Mouse (Mus musculus) large intestine, adult 2 months (tissue): Measurements from ENCODE around the gene St14. TPM values are rescaled to one million over a fixed set of nuclear protein-coding genes. Genes with fewer than 3 reads are reported as not detected.
A peak's percentile ranks its signal among the peaks of the same experiment; 100 is the strongest.

Experiments
- DNase-seq: peaks from one replicate; pipeline ENCODE4 v3.0.0-alpha.2; 2012; ENCODE audit warnings: low read depth, low spot score
- WGBS: fragments of 180-500 bp; shearing (Covaris S2); methylation state at CpG from one replicate; pipeline ENCODE4 v1.1.7; 2018; 5-methylcytosine and 5-hydroxymethylcytosine counted together
- polyA plus RNA-seq: library from polyadenylated mRNA; depleted of rRNA; stranded (reverse); fragments of >200 nt; gene quantifications from 2 replicates; pipeline ENCODE4 v1.2.3, GENCODE M21; 2012

St14 gene
- polyA plus RNA-seq, 1 experiment, result 163 TPM

- 58% methylated on average over 12 of the region's 12 CpGs for WGBS
- no peak for DNase-seq
Measured at GRCm38 (mm10) chr9:31127876-31128465, 3.7 kb downstream of the St14 start.

- 78% methylated on average over 7 of the region's 7 CpGs for WGBS
- DNase-seq, result no peak
Measured at GRCm38 (mm10) chr9:31126079-31126478, 5.6 kb downstream of the St14 start.

GRCm38 (mm10) chr9:31122464-31123030 is 9.1 kb downstream of the St14 start:
- 56% methylated on average over 13 of the region's 13 CpGs for WGBS
- DNase-seq, result no peak

GRCm38 (mm10) chr9:31120533-31120915 is 11.1 kb downstream of the St14 start:
- 22% methylated on average over 4 of the region's 4 CpGs for WGBS

GRCm38 (mm10) chr9:31119882-31120532 is 11.6 kb downstream of the St14 start:
- 40% methylated on average over 11 of the region's 11 CpGs for WGBS
- DNase-seq, result no peak

More at GRCm38 (mm10) chr9:31120533-31120915, 11.1 kb downstream of the St14 start:
- no peak for DNase-seq

- no peak for DNase-seq
- WGBS, result 43% methylated on average over 5 of the region's 5 CpGs
Measured at GRCm38 (mm10) chr9:31119405-31119804, 12.2 kb downstream of the St14 start.

GRCm38 (mm10) chr9:31118520-31119298 is 12.9 kb downstream of the St14 start:
- no peak for DNase-seq

GRCm38 (mm10) chr9:31117488-31117887 is 14.2 kb downstream of the St14 start:
- 35% methylated on average over 6 of the region's 6 CpGs for WGBS
- no peak for DNase-seq

More at GRCm38 (mm10) chr9:31118520-31119298, 12.9 kb downstream of the St14 start:
- WGBS, result 41% methylated on average over 11 of the region's 11 CpGs

GRCm38 (mm10) chr9:31117088-31117487 is 14.6 kb downstream of the St14 start:
- DNase-seq, result peak; percentile 71
- WGBS, result 34% methylated on average over 11 of the region's 11 CpGs

GRCm38 (mm10) chr9:31115586-31115985 is 16.1 kb downstream of the St14 start:
- DNase-seq, result no peak

- 79% methylated on average over 8 of the region's 8 CpGs for WGBS
- DNase-seq, result no peak
Measured at GRCm38 (mm10) chr9:31108464-31108863, 23.2 kb downstream of the St14 start.

GRCm38 (mm10) chr9:31098118-31098517 is 33.5 kb downstream of the St14 start:
- DNase-seq, result no peak
- WGBS, result 73% methylated on average over 6 of the region's 6 CpGs

- 77% methylated on average over 20 of the region's 20 CpGs for WGBS
- no peak for DNase-seq
Measured at GRCm38 (mm10) chr9:31097088-31098082, 34.3 kb downstream of the St14 start.

GRCm38 (mm10) chr9:31092833-31093195 is 38.8 kb downstream of the St14 start:
- no peak for DNase-seq
- 95% methylated on average over 10 of the region's 10 CpGs for WGBS

GRCm38 (mm10) chr9:31092111-31092832 is 39.4 kb downstream of the St14 start:
- DNase-seq, result no peak
- WGBS, result 82% methylated on average over 18 of the region's 18 CpGs

GRCm38 (mm10) chr9:31091162-31091581 is 40.5 kb downstream of the St14 start:
- WGBS, result 94% methylated on average over 10 of the region's 10 CpGs
- no peak for DNase-seq

- DNase-seq, result no peak
- 80% methylated on average over 29 of the region's 29 CpGs for WGBS
Measured at GRCm38 (mm10) chr9:31090081-31091023, 41.3 kb downstream of the St14 start.

- no peak for DNase-seq
- WGBS, result 88% methylated on average over 9 of the region's 9 CpGs
Measured at GRCm38 (mm10) chr9:31089541-31089940, 42.1 kb downstream of the St14 start.
